Mouse (Mus musculus) ES-E14 (cell line): ENCODE results near the gene Cdk4. TPM values are rescaled to one million over a fixed set of nuclear protein-coding genes. Genes with fewer than 3 reads are reported as not detected.

Experiments
- DNase-seq: peaks from one replicate; pipeline ENCODE4 v3.0.0-alpha.2; 2013; ENCODE audit warnings: low read depth, low spot score
- H3K27ac ChIP-seq: 2 replicates; pipeline ENCODE4 v1.5.1; 2012; ENCODE audit warnings: low read depth, mild to moderate bottlenecking, low read length, moderate library complexity, mixed read lengths; ENCODE audit not compliant: poor library complexity, insufficient read depth, severe bottlenecking
- H3K36me3 ChIP-seq: 2 replicates; pipeline ENCODE4 v1.6.1; 2012; ENCODE audit warnings: mild to moderate bottlenecking, low read length, moderate library complexity, mixed read lengths; ENCODE audit not compliant: control insufficient read depth, poor library complexity, insufficient read depth, severe bottlenecking
- H3K4me1 ChIP-seq, 2 experiments: fragments of 150-350 bp in 1 of 2; sonication (generic) in 1 of 2; 2 replicates each; pipeline ENCODE4 v1.6.1; 2012; ENCODE audit warnings: low read length in 2 of 2, mild to moderate bottlenecking in 1 of 2, mixed read lengths in 1 of 2; ENCODE audit not compliant: control insufficient read depth in 2 of 2, insufficient read depth in 2 of 2, poor library complexity in 1 of 2
- H3K4me3 ChIP-seq, 2 experiments: fragments of 150-350 bp in 1 of 2; sonication (generic) in 1 of 2; 2 replicates each; pipeline ENCODE4 v1.5.1; 2012; ENCODE audit warnings: low read length in 2 of 2, low read depth in 1 of 2, mild to moderate bottlenecking in 1 of 2, mixed read lengths in 1 of 2; ENCODE audit not compliant: insufficient read depth in 1 of 2, poor library complexity in 1 of 2, severe bottlenecking in 1 of 2
- H3K9ac ChIP-seq: 2 replicates; pipeline ENCODE4 v1.6.1; 2012; ENCODE audit warnings: low read depth, mild to moderate bottlenecking, low read length, mixed read lengths; ENCODE audit not compliant: poor library complexity, insufficient read depth, severe bottlenecking
- H3K9me3 ChIP-seq: fragments of 150-350 bp; sonication (generic); 2 replicates; pipeline ENCODE4 v1.6.1; 2012; ENCODE audit warnings: low read depth, mild to moderate bottlenecking, low read length; ENCODE audit not compliant: control insufficient read depth, insufficient read depth
- CHD2 ChIP-seq: IDR thresholded peaks from 2 replicates; pipeline ENCODE4 v1.6.1; 2014; ENCODE audit warnings: mild to moderate bottlenecking, low read depth, low read length, inconsistent platforms
- HCFC1 ChIP-seq: IDR thresholded peaks from 2 replicates; pipeline ENCODE4 v1.6.1; 2012; ENCODE audit warnings: low read length, inconsistent platforms, borderline replicate concordance; ENCODE audit not compliant: insufficient read depth
- MAFK ChIP-seq: IDR thresholded peaks from 2 replicates; pipeline ENCODE4 v1.6.1; 2014; ENCODE audit warnings: mild to moderate bottlenecking, low read depth, low read length, inconsistent platforms; ENCODE audit not compliant: insufficient read depth
- ZC3H11A ChIP-seq: IDR thresholded peaks from 2 replicates; pipeline ENCODE4 v1.6.1; 2012; ENCODE audit warnings: low read depth, mild to moderate bottlenecking, inconsistent platforms, low read length, borderline replicate concordance
- ZNF384 ChIP-seq: IDR thresholded peaks from 2 replicates; pipeline ENCODE4 v1.6.1; 2012; ENCODE audit warnings: low read depth, low read length, inconsistent platforms
- in situ Hi-C, 2 experiments: fragments of 600-800 bp; cut with MboI; formaldehyde crosslinking; loops; one replicate each; pipeline ENCODE4 v1.15.1; 2025; ENCODE audit warnings: low sequenced_read_pairs in 2 of 2, inconsistent platforms in 1 of 2; ENCODE audit not compliant: unreplicated experiment in 2 of 2
- total RNA-seq: library from RNA; depleted of rRNA; stranded (reverse); fragments of 300-350 nt; gene quantifications from 2 replicates; pipeline ENCODE4 v1.2.3, GENCODE M21; 2012

Cdk4 gene
- total RNA-seq, 1 experiment: 522 TPM

DNA sequence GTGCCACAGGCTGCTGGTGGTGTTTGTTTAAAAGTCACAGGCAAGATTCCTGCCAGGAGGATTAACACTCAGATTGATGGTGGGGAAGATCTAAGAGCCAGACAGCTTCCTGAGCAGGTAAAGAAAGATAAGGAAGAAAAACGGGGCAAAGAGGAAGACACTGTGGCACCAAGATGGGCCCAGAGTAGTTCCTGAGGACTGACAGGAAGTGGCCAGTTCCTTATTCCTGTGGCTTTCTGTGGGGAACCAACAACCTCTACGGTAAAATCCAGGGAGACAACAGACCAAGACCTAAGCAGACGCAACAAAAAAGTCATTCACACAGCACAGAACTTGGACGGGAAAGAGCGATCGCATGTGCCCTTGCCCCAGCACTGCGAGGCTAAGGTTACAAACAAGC is 40.3 kb downstream of the Cdk4 start:
- TF ChIP-seq ZNF384: no peak
- TF ChIP-seq CHD2: no peak
- TF ChIP-seq ZC3H11A: no peak
- TF ChIP-seq MAFK: no peak
- no peak for TF ChIP-seq HCFC1
- no peak overlapping the region for H3K4me3 ChIP-seq
- no peaks in the 10 kb centered on the region for H3K36me3 ChIP-seq
- no peak overlapping the region for H3K27ac ChIP-seq
- H3K9ac ChIP-seq: no peak overlapping the region
- in situ Hi-C loops: no loop called here
- DNase-seq: no peak
- H3K4me1 ChIP-seq: peaks cover 0 to 4% of the 10 kb centered on the region in 2 experiments; a peak in 2 of 4 replicates
- no peaks in the 10 kb centered on the region for H3K9me3 ChIP-seq

DNA sequence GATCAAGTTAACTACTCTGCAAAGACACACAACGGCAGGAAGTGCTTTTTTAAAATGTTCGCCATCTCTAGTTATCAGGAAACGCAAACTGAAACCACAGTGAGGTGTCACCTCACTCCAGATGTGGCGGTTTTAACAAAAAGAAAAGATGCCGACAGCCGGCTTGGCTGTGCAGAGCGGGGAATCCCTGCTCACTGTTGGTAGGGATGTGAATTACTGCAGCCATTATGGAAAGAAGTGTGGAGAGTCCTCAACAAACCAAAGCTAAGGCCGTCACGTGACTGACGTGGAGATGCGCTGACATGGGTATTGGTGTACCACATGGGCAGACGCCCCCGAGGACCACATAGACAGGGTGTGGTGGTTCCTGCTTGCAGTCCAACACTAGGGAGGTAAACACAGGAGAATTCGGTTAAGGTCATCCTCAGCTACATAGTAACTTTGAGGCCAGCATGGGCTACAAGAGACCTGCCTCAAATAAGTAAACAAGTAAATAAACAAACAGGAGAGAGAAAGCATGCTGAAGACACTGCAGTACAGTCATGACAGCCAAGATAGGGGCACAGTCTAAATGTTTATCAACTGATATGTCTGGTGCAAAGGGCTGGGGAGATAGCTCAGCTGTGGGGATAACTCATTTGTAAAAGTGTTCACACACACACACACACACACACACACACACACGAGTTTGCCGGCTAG is 44.4 kb downstream of the Cdk4 start:
- H3K27ac ChIP-seq: no peak overlapping the region
- no peaks in the 10 kb centered on the region for H3K9me3 ChIP-seq
- no peak overlapping the region for H3K4me3 ChIP-seq
- peaks cover 0 to 7% of the 10 kb centered on the region in 2 experiments; a peak in 3 of 4 replicates for H3K4me1 ChIP-seq
- TF ChIP-seq MAFK: no peak
- TF ChIP-seq CHD2: no peak
- no peak for TF ChIP-seq ZC3H11A
- no peak for TF ChIP-seq ZNF384
- TF ChIP-seq HCFC1: no peak
- in situ Hi-C loops: no loop called here
- H3K36me3 ChIP-seq: no peaks in the 10 kb centered on the region
- no peak for DNase-seq
- H3K9ac ChIP-seq: no peak overlapping the region

DNA sequence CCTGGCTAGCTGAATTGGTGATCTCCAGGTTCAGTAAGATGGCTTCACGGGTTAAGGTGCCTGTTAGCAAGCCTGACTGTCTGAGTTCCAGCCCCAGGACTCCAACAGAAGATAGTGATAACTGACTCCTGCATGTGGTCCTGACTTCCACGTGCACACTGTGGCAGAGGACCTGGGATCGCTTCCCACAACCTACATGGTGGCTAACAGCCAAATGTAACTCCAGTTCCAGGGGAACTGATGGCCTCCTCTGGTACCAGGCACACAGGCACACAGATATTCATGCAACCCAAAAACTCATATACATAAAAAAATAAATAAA is 44.9 kb downstream of the Cdk4 start:
- no peak for TF ChIP-seq CHD2
- TF ChIP-seq ZC3H11A: no peak
- TF ChIP-seq ZNF384: no peak
- no peak for TF ChIP-seq HCFC1
- TF ChIP-seq MAFK: no peak
- H3K4me1 ChIP-seq: peaks cover 0 to 10% of the 10 kb centered on the region in 2 experiments; a peak in 3 of 4 replicates
- no peaks in the 10 kb centered on the region for H3K9me3 ChIP-seq
- H3K36me3 ChIP-seq: no peaks in the 10 kb centered on the region
- H3K9ac ChIP-seq: no peak overlapping the region
- in situ Hi-C loops: no loop called here
- no peak for DNase-seq
- H3K27ac ChIP-seq: no peak overlapping the region
- H3K4me3 ChIP-seq: no peak overlapping the region

DNA sequence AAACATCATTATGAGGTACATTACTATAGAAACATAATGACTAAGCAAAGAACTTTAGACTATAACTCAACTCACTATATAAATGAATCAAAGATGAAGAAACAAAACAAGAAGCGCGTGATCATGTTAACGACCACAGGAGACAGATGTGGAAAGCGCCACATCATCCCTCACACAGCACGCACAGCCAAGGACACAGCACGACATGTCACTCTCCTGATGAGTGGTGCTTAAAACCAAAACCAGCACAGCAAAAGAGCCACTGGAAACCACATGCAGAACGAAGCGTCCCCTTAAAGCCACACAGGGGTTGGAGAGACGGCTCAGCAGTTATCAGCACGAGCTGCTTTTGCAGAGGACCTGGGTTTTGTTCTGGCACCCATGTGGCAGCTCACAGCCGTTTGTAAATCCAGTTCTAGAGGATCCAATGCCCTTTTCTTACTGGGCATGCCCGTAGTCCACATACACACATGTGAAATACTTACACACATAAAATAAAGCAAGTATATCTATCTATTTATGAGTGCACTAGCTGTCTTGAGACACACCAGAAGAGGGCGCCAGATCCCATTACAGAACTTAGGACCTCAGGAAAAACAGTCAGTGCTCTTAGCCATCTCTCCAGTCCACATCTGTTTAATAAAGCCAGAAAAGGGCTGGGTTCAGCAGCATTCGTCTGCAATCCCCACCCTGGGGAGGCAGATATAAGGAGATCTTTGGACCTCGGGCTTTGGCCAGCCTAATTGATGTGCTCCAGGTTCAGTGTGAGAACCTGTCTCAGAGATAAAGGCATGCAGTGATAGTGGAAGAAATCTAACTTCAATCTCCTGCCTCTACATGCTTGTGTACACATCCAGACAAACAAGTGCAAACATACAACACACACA is 47.9 kb downstream of the Cdk4 start:
- in situ Hi-C loops: no loop called here
- TF ChIP-seq ZNF384 (no peak), ZC3H11A (no peak), HCFC1 (no peak), MAFK (no peak), CHD2 (no peak)
- no peaks in the 10 kb centered on the region for H3K9me3 ChIP-seq
- DNase-seq: no peak
- H3K4me3 ChIP-seq: no peak overlapping the region
- H3K4me1 ChIP-seq: peaks cover 0 to 10% of the 10 kb centered on the region in 2 experiments; a peak in 2 of 4 replicates
- no peak overlapping the region for H3K9ac ChIP-seq
- H3K36me3 ChIP-seq: peaks cover 6% of the 10 kb centered on the region; the same call in 1 of the 2 replicates
- no peak overlapping the region for H3K27ac ChIP-seq
